Mouse (Mus musculus) MEL (cell line): ENCODE results near the gene BC030500.

Experiments
- CTCF ChIP-seq, 3 experiments: IDR thresholded peaks in 2 of 3; conservative IDR thresholded peaks in 1 of 3; 2 replicates each; pipeline ENCODE4 v1.5.1; 2011 to 2012; ENCODE audit warnings: low read length in 3 of 3, low read depth in 2 of 3, mild to moderate bottlenecking in 2 of 3, improper control_type of control experiment in 1 of 3, inconsistent platforms in 1 of 3, mixed read lengths in 1 of 3, moderate library complexity in 1 of 3; ENCODE audit not compliant: control insufficient read depth in 1 of 3, insufficient read depth in 1 of 3, poor library complexity in 1 of 3, severe bottlenecking in 1 of 3
- E2F4 ChIP-seq: IDR thresholded peaks from 2 replicates; pipeline ENCODE4 v1.6.1; 2011; ENCODE audit warnings: low read depth, low read length, improper control_type of control experiment, borderline replicate concordance
- ETS1 ChIP-seq: IDR thresholded peaks from 2 replicates; pipeline ENCODE4 v1.6.1; 2012; ENCODE audit warnings: low read depth, mild to moderate bottlenecking, inconsistent platforms, low read length, improper control_type of control experiment, moderate library complexity
- GATA1 ChIP-seq: IDR thresholded peaks from 2 replicates; pipeline ENCODE4 v1.6.1; 2011; ENCODE audit warnings: low read depth, low read length, improper control_type of control experiment
- JUND ChIP-seq: IDR thresholded peaks from 2 replicates; pipeline ENCODE4 v1.6.1; 2011; ENCODE audit warnings: low read depth, mild to moderate bottlenecking, improper control_type of control experiment, low read length
- POLR2AphosphoS2 ChIP-seq: IDR thresholded peaks from 2 replicates; pipeline ENCODE4 v1.6.1; 2011; ENCODE audit warnings: low read length, improper control_type of control experiment
- SMC3 ChIP-seq: IDR thresholded peaks from 2 replicates; pipeline ENCODE4 v1.6.1; 2011; ENCODE audit warnings: low read depth, low read length, improper control_type of control experiment
- UBTF ChIP-seq: IDR thresholded peaks from 2 replicates; pipeline ENCODE4 v1.6.1; 2012; ENCODE audit warnings: low read depth, mild to moderate bottlenecking, inconsistent platforms, low read length, improper control_type of control experiment, moderate library complexity, borderline replicate concordance; ENCODE audit not compliant: insufficient read depth
- ZC3H11A ChIP-seq: IDR thresholded peaks from 2 replicates; pipeline ENCODE4 v1.6.1; 2012; ENCODE audit warnings: low read depth, mild to moderate bottlenecking, inconsistent platforms, low read length, improper control_type of control experiment
- ZMIZ1 ChIP-seq: IDR thresholded peaks from 2 replicates; pipeline ENCODE4 v1.6.1; 2012; ENCODE audit warnings: low read depth, mild to moderate bottlenecking, inconsistent platforms, low read length, improper control_type of control experiment, moderate library complexity

DNA sequence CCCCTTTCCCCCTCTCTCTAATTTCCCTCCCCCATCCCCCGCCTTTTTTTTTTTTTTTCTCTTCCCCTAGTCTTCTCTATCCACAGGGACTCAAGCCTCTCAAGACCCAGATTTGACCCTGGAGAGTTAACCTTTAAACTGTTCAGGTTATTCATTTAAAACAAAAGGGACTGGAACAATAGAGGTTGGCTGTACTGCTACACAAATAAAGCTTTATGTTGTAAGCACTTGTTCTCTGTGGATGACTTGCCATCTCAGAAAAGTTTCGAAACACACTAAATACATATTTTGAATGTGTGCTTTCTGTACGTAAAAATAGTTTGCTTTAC lies 2.0 kb downstream of the BC030500 start:
- TF ChIP-seq SMC3 (no peak), CTCF (IDR thresholded peaks at IDR 0.05 in 2 of 3, conservative IDR thresholded peaks at IDR 0.05 in 1 of 3; ENCODE audit: control insufficient read depth in 1 of 3, insufficient read depth in 1 of 3, low read depth in 2 of 3, low read length in 3 of 3, poor library complexity in 1 of 3, severe bottlenecking in 1 of 3) (no peak), POLR2AphosphoS2 (no peak), GATA1 (no peak), JUND (no peak), ETS1 (no peak), E2F4 (no peak), UBTF (no peak), ZMIZ1 (no peak), ZC3H11A (no peak)
